Mouse (Mus musculus) liver, adult 2 months (tissue): ENCODE measurements at regions not wholly inside any gene's neighbourhood (a gene's known extent, or its start where the extent isn't known, plus 50 kb on each side); places are given as distances from the start of the nearest gene placed in this dataset.

Experiments
- DNase-seq: peaks from one replicate; pipeline ENCODE4 v3.0.0-alpha.2; 2011; ENCODE audit warnings: low read depth, low spot score; ENCODE audit errors: extremely low read depth
- H3K27ac ChIP-seq: fragments of 200-500 bp; replicated peaks from 2 replicates; pipeline ENCODE4 v1.5.1; 2012; ENCODE audit warnings: low read depth, mild to moderate bottlenecking, control low read depth, inconsistent platforms, low read length; ENCODE audit not compliant: insufficient read depth
- H3K27me3 ChIP-seq: fragments of 200-500 bp; 2 replicates; pipeline ENCODE4 v1.6.1; 2012; ENCODE audit warnings: mild to moderate bottlenecking, moderate library complexity, low read length, inconsistent platforms; ENCODE audit not compliant: control insufficient read depth, insufficient read depth
- H3K36me3 ChIP-seq: fragments of 200-500 bp; 2 replicates; pipeline ENCODE4 v1.6.1; 2012; ENCODE audit warnings: low read length, inconsistent platforms; ENCODE audit not compliant: control insufficient read depth, insufficient read depth
- H3K4me1 ChIP-seq: fragments of 200-500 bp; 2 replicates; pipeline ENCODE4 v1.6.1; 2011; ENCODE audit warnings: low read length; ENCODE audit not compliant: control insufficient read depth, insufficient read depth
- H3K4me3 ChIP-seq: fragments of 200-500 bp; 2 replicates; pipeline ENCODE4 v1.5.1; 2011; ENCODE audit warnings: low read depth, mild to moderate bottlenecking, control low read depth, low read length, moderate library complexity; ENCODE audit not compliant: insufficient read depth
- H3K79me2 ChIP-seq: fragments of 200-500 bp; 2 replicates; pipeline ENCODE4 v1.6.1; 2012; ENCODE audit warnings: inconsistent platforms, mild to moderate bottlenecking, low read length, moderate library complexity; ENCODE audit not compliant: control insufficient read depth, insufficient read depth
- H3K9ac ChIP-seq: fragments of 200-500 bp; 2 replicates; pipeline ENCODE4 v1.6.1; 2012; ENCODE audit warnings: low read depth, mild to moderate bottlenecking, control low read depth, inconsistent platforms, low read length
- CTCF ChIP-seq: fragments of 200-500 bp; IDR thresholded peaks from 2 replicates; pipeline ENCODE4 v1.5.1; 2011; ENCODE audit warnings: low read depth, low read length, control low read depth
- POLR2A ChIP-seq: fragments of 200-500 bp; IDR thresholded peaks from 2 replicates; pipeline ENCODE4 v1.6.1; 2011; ENCODE audit warnings: low read length, control low read depth; ENCODE audit not compliant: insufficient read depth; ENCODE audit errors: extremely low read depth
- WGBS: fragments of 180-500 bp; shearing (Covaris S2); methylation state at CpG from one replicate; pipeline ENCODE4 v1.1.7; 2018; 5-methylcytosine and 5-hydroxymethylcytosine counted together

DNA sequence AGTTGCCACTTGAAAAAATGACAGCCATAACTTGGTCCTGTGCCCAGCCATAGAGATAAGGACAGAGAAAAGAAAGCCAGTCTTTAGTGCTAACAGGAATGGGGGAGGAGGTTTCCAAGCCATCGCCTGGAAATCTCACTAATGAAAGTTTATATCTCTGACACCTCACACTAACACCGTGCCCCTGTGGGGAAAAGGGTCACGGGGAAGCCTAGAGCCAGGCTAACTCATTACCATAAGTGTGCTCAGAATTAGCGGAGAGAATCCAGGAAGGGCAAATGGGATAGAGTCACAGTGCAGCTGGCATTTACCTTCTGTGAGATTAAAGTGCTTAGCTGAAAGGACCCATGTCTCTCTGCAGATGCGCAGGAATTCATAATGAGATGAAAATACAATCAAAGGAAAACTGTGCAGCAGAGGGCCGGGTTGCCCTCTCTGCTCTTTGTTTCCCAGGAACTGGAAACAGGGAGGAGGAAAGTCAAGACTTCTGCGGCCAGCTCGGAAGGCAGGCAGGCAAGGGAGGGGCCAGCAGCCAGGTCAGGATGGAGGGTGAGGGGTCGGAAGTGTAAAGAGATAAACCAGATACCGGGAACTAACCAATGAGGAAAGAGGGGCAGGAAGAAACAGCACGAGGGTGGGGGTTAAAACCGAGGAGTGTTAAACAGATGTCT, 945.7 kb upstream of the Car8 start:
- Histone ChIP-seq H3K4me1 (0 out of 2 replicates have a peak, but pooled peaks cover 3% of the 10 kb centered on the region), H3K27ac (no peak overlapping the region), H3K4me3 (no peak overlapping the region), H3K27me3 (no peaks in the 10 kb centered on the region), H3K36me3 (no peaks in the 10 kb centered on the region), H3K9ac (no peak overlapping the region), H3K79me2 (no peaks in the 10 kb centered on the region)
- no peak for DNase-seq
- WGBS = 6% methylated on average over 12 of the region's 12 CpGs
- TF ChIP-seq CTCF (no peak), POLR2A (no peak)

- Histone ChIP-seq H3K4me3 (no peak overlapping the region), H3K27me3 (no peaks in the 10 kb centered on the region), H3K36me3 (no peaks in the 10 kb centered on the region), H3K79me2 (no peaks in the 10 kb centered on the region), H3K9ac (no peak overlapping the region), H3K27ac (no peak overlapping the region), H3K4me1 (no peaks in the 10 kb centered on the region)
- TF ChIP-seq CTCF (no peak), POLR2A (no peak)
- WGBS = 67% methylated on average over 1 of the region's 1 CpGs
- no peak for DNase-seq
Measured at GRCm38 (mm10) chr4:9174365-9174764, 935.5 kb upstream of the Car8 start.

- Histone ChIP-seq H3K4me3 (no peak overlapping the region), H3K27ac (no peak overlapping the region)
Measured at GRCm38 (mm10) chr4:9162374-9162773, 923.5 kb upstream of the Car8 start.

GRCm38 (mm10) chr4:9161814-9162133, 922.9 kb upstream of the Car8 start:
- Histone ChIP-seq H3K9ac (no peak overlapping the region), H3K27me3 (no peaks in the 10 kb centered on the region; the same call in 1 of the 2 replicates), H3K36me3 (no peaks in the 10 kb centered on the region), H3K27ac (no peak overlapping the region), H3K4me3 (no peak overlapping the region), H3K4me1 (no peaks in the 10 kb centered on the region), H3K79me2 (no peaks in the 10 kb centered on the region)
- DNase-seq = no peak
- 79% methylated on average over 4 of the region's 4 CpGs for WGBS
- TF ChIP-seq POLR2A = no peak
- no peak for TF ChIP-seq CTCF

More at GRCm38 (mm10) chr4:9162374-9162773, 923.5 kb upstream of the Car8 start:
- no peaks in the 10 kb centered on the region for H3K36me3 ChIP-seq
- WGBS = 80% methylated on average over 7 of the region's 7 CpGs
- H3K79me2 ChIP-seq = no peaks in the 10 kb centered on the region
- no peaks in the 10 kb centered on the region for H3K4me1 ChIP-seq
- no peaks in the 10 kb centered on the region; the same call in 1 of the 2 replicates for H3K27me3 ChIP-seq
- no peak overlapping the region for H3K9ac ChIP-seq
- no peak for DNase-seq
- no peak for TF ChIP-seq CTCF
- no peak for TF ChIP-seq POLR2A

DNA sequence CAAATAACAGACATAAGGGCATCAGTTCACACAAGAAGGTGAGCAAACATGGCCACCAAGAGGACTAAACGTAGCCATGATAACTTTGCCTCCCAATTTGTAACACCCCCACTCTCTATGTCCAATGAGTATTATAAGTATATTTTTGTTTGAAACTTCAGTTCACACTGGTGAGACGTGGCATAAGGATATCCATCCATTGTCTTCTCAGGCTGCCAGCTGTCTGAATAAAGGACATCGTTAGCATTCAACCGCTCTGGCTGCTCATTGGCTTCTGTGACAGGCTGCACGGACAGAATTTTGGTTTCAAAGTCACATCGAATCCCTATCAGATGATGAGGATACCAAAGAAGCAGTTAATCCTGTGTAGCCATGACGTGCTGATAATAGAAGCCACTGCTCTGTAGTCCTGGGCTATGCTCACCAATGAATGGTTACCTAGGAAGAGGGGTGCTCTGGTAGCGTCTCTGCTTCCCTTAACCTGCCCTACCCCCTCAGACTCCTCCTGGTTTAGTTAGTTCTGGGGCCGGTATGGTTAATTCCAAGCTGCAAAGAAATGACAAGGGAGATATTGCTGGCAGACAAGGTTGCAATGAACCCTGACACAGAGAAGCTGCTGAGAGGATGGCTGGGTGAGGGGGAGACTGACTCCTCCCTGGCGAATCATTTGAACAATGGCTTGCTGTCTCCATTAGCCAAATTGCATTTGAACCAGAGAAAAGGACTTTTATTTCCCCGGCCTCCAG, 922.4 kb upstream of the Car8 start:
- H3K36me3 ChIP-seq = no peaks in the 10 kb centered on the region
- no peak overlapping the region for H3K27ac ChIP-seq
- no peak for DNase-seq
- H3K4me3 ChIP-seq = no peak overlapping the region
- no peaks in the 10 kb centered on the region for H3K79me2 ChIP-seq
- no peaks in the 10 kb centered on the region; the same call in 1 of the 2 replicates for H3K27me3 ChIP-seq
- no peak for TF ChIP-seq CTCF
- H3K9ac ChIP-seq = no peak overlapping the region
- 89% methylated on average over 11 of the region's 11 CpGs for WGBS
- no peaks in the 10 kb centered on the region for H3K4me1 ChIP-seq

- Histone ChIP-seq H3K79me2 (no peaks in the 10 kb centered on the region), H3K27ac (no peak overlapping the region), H3K27me3 (no peaks in the 10 kb centered on the region), H3K9ac (no peak overlapping the region), H3K4me3 (no peak overlapping the region), H3K4me1 (no peaks in the 10 kb centered on the region), H3K36me3 (no peaks in the 10 kb centered on the region)
- DNase-seq = no peak
- WGBS = 47% methylated on average over 5 of the region's 5 CpGs
- no peak for TF ChIP-seq POLR2A
- TF ChIP-seq CTCF = no peak
Measured at GRCm38 (mm10) chr4:9147732-9148131, 908.9 kb upstream of the Car8 start.
